Mouse (Mus musculus): ENCODE results near the gene Cyth1. TPM values are rescaled to one million over a fixed set of nuclear protein-coding genes. Genes with fewer than 3 reads are reported as not detected.

Cyth1 gene
- total and polyA plus RNA-seq, 2 experiments from 2014 or later = 23.7 to 64.1 TPM

- Histone ChIP-seq H3K4me1 (ENCODE audit: insufficient read depth) (no peaks in the 10 kb centered on the region), H3K27me3 (ENCODE audit: insufficient read depth, low read length) (no peaks in the 10 kb centered on the region), H3K27ac (ENCODE audit: low read depth, low read length) (no peak overlapping the region), H3K9ac (no peak overlapping the region), H3K9me3 (ENCODE audit: low read length) (no peaks in the 10 kb centered on the region), H3K4me3 (ENCODE audit: low read depth, low read length) (no peak overlapping the region), H3K36me3 (ENCODE audit: insufficient read depth) (no peaks in the 10 kb centered on the region), H3K4me2 (ENCODE audit: low read depth) (no peak overlapping the region)
- ATAC-seq (no peak), DNase-seq (no peak)
- WGBS = 83% methylated on average over 7 of the region's 7 CpGs
- TF ChIP-seq CTCF (IDR thresholded peaks at IDR 0.05; ENCODE audit: low read depth) = no peak
These were observed 13.5 kb downstream of the Cyth1 start for GRCm38 (mm10) chr11:118234929-118235328.

- no peak for DNase-seq
- Histone ChIP-seq H3K27me3 (ENCODE audit: insufficient read depth, low read length) (no peaks in the 10 kb centered on the region), H3K9me3 (ENCODE audit: low read length) (no peaks in the 10 kb centered on the region), H3K4me3 (ENCODE audit: low read depth, low read length) (no peak overlapping the region), H3K4me2 (ENCODE audit: low read depth) (no peak overlapping the region), H3K36me3 (ENCODE audit: insufficient read depth) (no peaks in the 10 kb centered on the region), H3K9ac (no peak overlapping the region), H3K27ac (ENCODE audit: low read depth, low read length) (no peak overlapping the region), H3K4me1 (ENCODE audit: insufficient read depth) (no peaks in the 10 kb centered on the region)
- TF ChIP-seq CTCF (IDR thresholded peaks at IDR 0.05; ENCODE audit: low read depth) = no peak
- no peak for ATAC-seq
- WGBS = 82% methylated on average over 6 of the region's 6 CpGs
These were observed 13.9 kb downstream of the Cyth1 start for GRCm38 (mm10) chr11:118234500-118234899.

- H3K9ac ChIP-seq = no peak overlapping the region
- ATAC-seq (no peak), DNase-seq (no peak)
- no peak overlapping the region for H3K27ac ChIP-seq (ENCODE audit: low read depth, low read length)
- H3K4me1 ChIP-seq (ENCODE audit: insufficient read depth) = no peaks in the 10 kb centered on the region
- no peak overlapping the region for H3K4me2 ChIP-seq (ENCODE audit: low read depth)
- H3K9me3 ChIP-seq (ENCODE audit: low read length) = no peaks in the 10 kb centered on the region
- no peak overlapping the region for H3K4me3 ChIP-seq (ENCODE audit: low read depth, low read length)
- TF ChIP-seq CTCF (IDR thresholded peaks at IDR 0.05; ENCODE audit: low read depth) = no peak
- no peaks in the 10 kb centered on the region for H3K27me3 ChIP-seq (ENCODE audit: insufficient read depth, low read length)
- 81% methylated on average over 3 of the region's 3 CpGs for WGBS
- no peaks in the 10 kb centered on the region for H3K36me3 ChIP-seq (ENCODE audit: insufficient read depth)
These were observed 14.5 kb downstream of the Cyth1 start for GRCm38 (mm10) chr11:118233924-118234323.

- no peak for DNase-seq
- H3K4me2 ChIP-seq (ENCODE audit: low read depth) = no peak overlapping the region
These were observed 16.0 kb downstream of the Cyth1 start for GRCm38 (mm10) chr11:118232314-118232831.

GRCm38 (mm10) chr11:118229941-118230340 lies 18.5 kb downstream of the Cyth1 start:
- H3K4me2 ChIP-seq (ENCODE audit: low read depth) = no peak overlapping the region
- no peaks in the 10 kb centered on the region for H3K27me3 ChIP-seq (ENCODE audit: insufficient read depth, low read length)
- H3K9me3 ChIP-seq (ENCODE audit: low read length) = no peaks in the 10 kb centered on the region
- WGBS = 86% methylated on average over 5 of the region's 5 CpGs
- H3K4me3 ChIP-seq (ENCODE audit: low read depth, low read length) = no peak overlapping the region
- ATAC-seq (no peak), DNase-seq (no peak)
- H3K9ac ChIP-seq = no peak overlapping the region
- H3K27ac ChIP-seq (ENCODE audit: low read depth, low read length) = no peak overlapping the region
- no peaks in the 10 kb centered on the region for H3K36me3 ChIP-seq (ENCODE audit: insufficient read depth)
- no peaks in the 10 kb centered on the region for H3K4me1 ChIP-seq (ENCODE audit: insufficient read depth)
- TF ChIP-seq CTCF (IDR thresholded peaks at IDR 0.05; ENCODE audit: low read depth) = no peak

More at GRCm38 (mm10) chr11:118232314-118232831, 16.0 kb downstream of the Cyth1 start:
- Histone ChIP-seq H3K9me3 (ENCODE audit: low read length) (no peaks in the 10 kb centered on the region), H3K36me3 (ENCODE audit: insufficient read depth) (no peaks in the 10 kb centered on the region), H3K4me1 (ENCODE audit: insufficient read depth) (no peaks in the 10 kb centered on the region), H3K27ac (ENCODE audit: low read depth, low read length) (no peak overlapping the region), H3K4me3 (ENCODE audit: low read depth, low read length) (no peak overlapping the region), H3K27me3 (ENCODE audit: insufficient read depth, low read length) (no peaks in the 10 kb centered on the region), H3K9ac (no peak overlapping the region)
- peak; percentile 45; the same call in 1 of the 2 replicates for ATAC-seq
- 28% methylated on average over 7 of the region's 7 CpGs for WGBS
- TF ChIP-seq CTCF (IDR thresholded peaks at IDR 0.05; ENCODE audit: low read depth) = peak; percentile 56

- H3K9ac ChIP-seq = no peak overlapping the region
- no peak for TF ChIP-seq CTCF (IDR thresholded peaks at IDR 0.05; ENCODE audit: low read depth)
- 81% methylated on average over 7 of the region's 7 CpGs for WGBS
These were observed 20.7 kb downstream of the Cyth1 start for GRCm38 (mm10) chr11:118227650-118228049.

GRCm38 (mm10) chr11:118226850-118227249 lies 21.5 kb downstream of the Cyth1 start:
- no peak overlapping the region for H3K4me3 ChIP-seq (ENCODE audit: low read depth, low read length)
- no peaks in the 10 kb centered on the region for H3K9me3 ChIP-seq (ENCODE audit: low read length)
- DNase-seq (no peak), ATAC-seq (no peak)
- H3K27me3 ChIP-seq (ENCODE audit: insufficient read depth, low read length) = no peaks in the 10 kb centered on the region
- 93% methylated on average over 7 of the region's 7 CpGs for WGBS
- no peak overlapping the region for H3K27ac ChIP-seq (ENCODE audit: low read depth, low read length)
- no peak overlapping the region for H3K9ac ChIP-seq
- no peaks in the 10 kb centered on the region for H3K4me1 ChIP-seq (ENCODE audit: insufficient read depth)
- TF ChIP-seq CTCF (IDR thresholded peaks at IDR 0.05; ENCODE audit: low read depth) = no peak
- H3K4me2 ChIP-seq (ENCODE audit: low read depth) = no peak overlapping the region
- no peaks in the 10 kb centered on the region for H3K36me3 ChIP-seq (ENCODE audit: insufficient read depth)

More at GRCm38 (mm10) chr11:118227650-118228049, 20.7 kb downstream of the Cyth1 start:
- no peak for DNase-seq
- no peak overlapping the region for H3K27ac ChIP-seq (ENCODE audit: low read depth, low read length)
- no peaks in the 10 kb centered on the region for H3K27me3 ChIP-seq (ENCODE audit: insufficient read depth, low read length)
- no peaks in the 10 kb centered on the region for H3K9me3 ChIP-seq (ENCODE audit: low read length)
- H3K4me1 ChIP-seq (ENCODE audit: insufficient read depth) = no peaks in the 10 kb centered on the region
- no peak overlapping the region for H3K4me2 ChIP-seq (ENCODE audit: low read depth)
- no peaks in the 10 kb centered on the region for H3K36me3 ChIP-seq (ENCODE audit: insufficient read depth)
- no peak for ATAC-seq
- no peak overlapping the region for H3K4me3 ChIP-seq (ENCODE audit: low read depth, low read length)
